Mouse (Mus musculus) E14TG2a.4 (cell line): ENCODE data around the gene Vps29.

Experiments used
- H3K27me3 ChIP-seq: 2 replicates; pipeline ENCODE4 v1.6.1; 2014; ENCODE audit warnings: low read length, control low read depth; ENCODE audit not compliant: insufficient read depth
- H3K36me3 ChIP-seq: 2 replicates; pipeline ENCODE4 v1.6.1; 2014; ENCODE audit warnings: low read length, control low read depth; ENCODE audit not compliant: insufficient read depth
- H3K4me1 ChIP-seq: replicated peaks from 2 replicates; pipeline ENCODE4 v1.6.1; 2014; ENCODE audit warnings: low read depth, low read length, control low read depth
- H3K4me3 ChIP-seq: replicated peaks from 2 replicates; pipeline ENCODE4 v1.5.1; 2014; ENCODE audit warnings: mild to moderate bottlenecking, low read length
- H3K9me3 ChIP-seq: 2 replicates; pipeline ENCODE4 v1.6.1; 2014; ENCODE audit warnings: low read length, control low read depth
- CTCF ChIP-seq: conservative IDR thresholded peaks from 2 replicates; pipeline ENCODE4 v1.5.1; 2014; ENCODE audit warnings: low read length
- NANOG ChIP-seq: IDR thresholded peaks from 2 replicates; pipeline ENCODE4 v1.6.1; 2014; ENCODE audit warnings: borderline replicate concordance, low read length, mixed read lengths
- POU5F1 ChIP-seq: IDR thresholded peaks from 2 replicates; pipeline ENCODE4 v1.6.1; 2014; ENCODE audit warnings: low read length, borderline replicate concordance

The Vps29 gene

GRCm38 (mm10) chr5:122353807-122354491, at the start of gene Vps29, which contains the start of gene Rad9b:
Vps29 (plus strand) TSS chr5:122354369.
Rad9b (minus strand) TSS chr5:122354233.
- Histone ChIP-seq H3K4me1 (peaks cover 28% of the 10 kb centered on the region), H3K27me3 (no peaks in the 10 kb centered on the region), H3K36me3 (peaks cover 36% of the 10 kb centered on the region), H3K9me3 (no peaks in the 10 kb centered on the region), H3K4me3 (peak within 1 kb of the TSS; percentile 99)
- TF ChIP-seq NANOG (no peak), POU5F1 (no peak), CTCF (no peak)

GRCm38 (mm10) chr5:122304541-122304940, 49.6 kb upstream of the Vps29 start:
- peaks cover 83% of the 10 kb centered on the region for H3K4me1 ChIP-seq
- TF ChIP-seq POU5F1, result no peak
- no peaks in the 10 kb centered on the region for H3K9me3 ChIP-seq
- H3K36me3 ChIP-seq, result peaks cover 43% of the 10 kb centered on the region
- H3K4me3 ChIP-seq, result no peak overlapping the region
- no peaks in the 10 kb centered on the region for H3K27me3 ChIP-seq

- peaks cover 41% of the 10 kb centered on the region for H3K36me3 ChIP-seq
- H3K27me3 ChIP-seq, result no peaks in the 10 kb centered on the region
- TF ChIP-seq POU5F1 (no peak), NANOG (no peak), CTCF (no peak)
- no peaks in the 10 kb centered on the region for H3K9me3 ChIP-seq
- peaks cover 79% of the 10 kb centered on the region for H3K4me1 ChIP-seq
- no peak overlapping the region for H3K4me3 ChIP-seq
These were observed 48.7 kb upstream of the Vps29 start for GRCm38 (mm10) chr5:122305472-122305871.

GRCm38 (mm10) chr5:122306536-122306935, 47.6 kb upstream of the Vps29 start:
- Histone ChIP-seq H3K36me3 (peaks cover 52% of the 10 kb centered on the region), H3K27me3 (no peaks in the 10 kb centered on the region), H3K9me3 (no peaks in the 10 kb centered on the region), H3K4me1 (peaks cover 78% of the 10 kb centered on the region), H3K4me3 (no peak overlapping the region)
- no peak for TF ChIP-seq POU5F1

GRCm38 (mm10) chr5:122310699-122311098, 43.5 kb upstream of the Vps29 start:
- H3K9me3 ChIP-seq, result no peaks in the 10 kb centered on the region
- H3K4me1 ChIP-seq, result peaks cover 74% of the 10 kb centered on the region
- TF ChIP-seq POU5F1 (no peak), NANOG (no peak), CTCF (no peak)
- no peak overlapping the region for H3K4me3 ChIP-seq
- peaks cover 72% of the 10 kb centered on the region for H3K36me3 ChIP-seq
- H3K27me3 ChIP-seq, result no peaks in the 10 kb centered on the region

- no peaks in the 10 kb centered on the region for H3K27me3 ChIP-seq
- no peak for TF ChIP-seq POU5F1
- no peak for TF ChIP-seq CTCF
- TF ChIP-seq NANOG, result no peak
- H3K4me1 ChIP-seq, result peaks cover 80% of the 10 kb centered on the region
- H3K9me3 ChIP-seq, result no peaks in the 10 kb centered on the region
- no peak overlapping the region for H3K4me3 ChIP-seq
- H3K36me3 ChIP-seq, result peaks cover 78% of the 10 kb centered on the region
These were observed 42.5 kb upstream of the Vps29 start for GRCm38 (mm10) chr5:122311692-122312091.

- Histone ChIP-seq H3K4me1 (peaks cover 80% of the 10 kb centered on the region), H3K4me3 (no peak overlapping the region), H3K9me3 (no peaks in the 10 kb centered on the region), H3K27me3 (no peaks in the 10 kb centered on the region), H3K36me3 (peaks cover 85% of the 10 kb centered on the region)
- TF ChIP-seq NANOG (no peak), POU5F1 (no peak), CTCF (no peak)
These were observed 41.8 kb upstream of the Vps29 start for GRCm38 (mm10) chr5:122312346-122312745.

GRCm38 (mm10) chr5:122312942-122313684, 41.1 kb upstream of the Vps29 start:
- H3K4me1 ChIP-seq, result peaks cover 80% of the 10 kb centered on the region
- H3K9me3 ChIP-seq, result no peaks in the 10 kb centered on the region
- H3K27me3 ChIP-seq, result no peaks in the 10 kb centered on the region
- peak overlapping the region; percentile 17; the same call in 1 of the 2 replicates for H3K4me3 ChIP-seq
- TF ChIP-seq CTCF, result no peak
- TF ChIP-seq POU5F1, result no peak
- no peak for TF ChIP-seq NANOG
- H3K36me3 ChIP-seq, result peaks cover 88% of the 10 kb centered on the region
